Mouse (Mus musculus) MEL-GATA-1-ER (cell line): ENCODE results near the gene Siae.

Experiments used
- DNase-seq: peaks from one replicate; pipeline ENCODE4 v3.0.0-alpha.2; 2012; ENCODE audit warnings: low read depth; ENCODE audit errors: extremely low read depth

Siae gene

GRCm38 (mm10) chr9:37670261-37670660, 114.8 kb downstream of the Siae start:
- no peak for DNase-seq

- no peak for DNase-seq
These were observed 119.8 kb downstream of the Siae start for GRCm38 (mm10) chr9:37675287-37675686.

- no peak for DNase-seq
These were observed 125.6 kb downstream of the Siae start for GRCm38 (mm10) chr9:37681123-37681522.

GRCm38 (mm10) chr9:37687288-37687940, 131.9 kb downstream of the Siae start:
- DNase-seq: no peak

GRCm38 (mm10) chr9:37687941-37688303, 132.4 kb downstream of the Siae start:
- no peak for DNase-seq

- DNase-seq: no peak
These were observed 134.6 kb downstream of the Siae start for GRCm38 (mm10) chr9:37689970-37690686.
